Mouse (Mus musculus): ENCODE measurements around the gene Cybrd1. TPM values are rescaled to one million over a fixed set of nuclear protein-coding genes. Genes with fewer than 3 reads are reported as not detected.

The Cybrd1 gene
- polyA plus RNA-seq, 1 experiment: not detected

DNA sequence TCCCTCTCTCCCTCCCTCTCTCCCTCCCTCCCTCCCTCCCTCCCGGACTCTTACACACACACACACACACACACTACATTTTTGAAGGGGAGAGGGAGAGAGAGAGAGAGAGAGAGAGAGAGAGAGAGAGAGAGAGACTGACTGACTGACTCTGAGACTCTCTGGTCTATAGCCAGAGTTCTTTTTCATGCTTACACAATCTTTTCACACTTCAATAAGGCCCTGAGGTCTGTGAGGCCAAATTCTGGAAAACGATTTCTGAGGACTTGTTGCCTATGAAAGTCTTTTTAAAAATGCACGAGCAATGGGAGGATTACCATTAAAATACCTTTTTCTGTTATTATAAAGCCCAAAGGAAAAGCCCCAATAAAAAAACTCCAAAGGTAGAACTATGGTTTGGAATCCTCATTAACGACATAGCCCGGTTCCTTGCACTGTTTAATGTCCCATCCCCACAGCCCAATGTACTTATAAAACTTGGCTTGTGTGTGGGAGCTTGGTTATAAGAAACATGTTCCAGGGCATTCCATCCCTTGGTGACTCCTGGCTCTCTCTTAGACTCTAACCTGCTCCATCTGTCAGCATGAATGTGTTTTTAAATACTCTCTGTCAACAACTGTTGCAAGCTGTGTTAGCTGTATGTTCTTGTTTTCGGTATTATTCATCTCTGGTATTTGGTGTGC lies 4.1 kb upstream of the Cybrd1 start:
- no peaks in the 10 kb centered on the region for H3K27me3 ChIP-seq (ENCODE audit: control insufficient read depth, insufficient read depth, insufficient read length)
- H3K36me3 ChIP-seq (ENCODE audit: control insufficient read depth, insufficient read depth): no peaks in the 10 kb centered on the region
- H3K79me2 ChIP-seq (ENCODE audit: control insufficient read depth, insufficient read depth): no peaks in the 10 kb centered on the region
- no peak overlapping the region for H3ac ChIP-seq (ENCODE audit: control insufficient read depth, insufficient read length, low read depth)
- H3K79me3 ChIP-seq (ENCODE audit: low read depth): no peaks in the 10 kb centered on the region
- TF ChIP-seq USF1 (IDR thresholded peaks at IDR 0.05; ENCODE audit: low read depth): no peak
- no peak for TF ChIP-seq MYOG (IDR thresholded peaks at IDR 0.05; ENCODE audit: control insufficient read depth, extremely low read depth, insufficient read length)
- TF ChIP-seq MYOD1 (IDR thresholded peaks at IDR 0.05; ENCODE audit: control insufficient read depth, insufficient read length, low read depth): no peak
- no peak for TF ChIP-seq FOSL1 (IDR thresholded peaks at IDR 0.05; ENCODE audit: insufficient read depth, low read length, poor library complexity, severe bottlenecking)
- no peak for TF ChIP-seq CTCF (IDR thresholded peaks at IDR 0.05; ENCODE audit: control insufficient read depth, insufficient read depth, insufficient read length)
- no peak for TF ChIP-seq CEBPB (IDR thresholded peaks at IDR 0.05; ENCODE audit: low read depth)
- no peak for TF ChIP-seq MAX (IDR thresholded peaks at IDR 0.05)
- H3K4me3 ChIP-seq (ENCODE audit: insufficient read depth, poor library complexity, severe bottlenecking): no peak overlapping the region

DNA sequence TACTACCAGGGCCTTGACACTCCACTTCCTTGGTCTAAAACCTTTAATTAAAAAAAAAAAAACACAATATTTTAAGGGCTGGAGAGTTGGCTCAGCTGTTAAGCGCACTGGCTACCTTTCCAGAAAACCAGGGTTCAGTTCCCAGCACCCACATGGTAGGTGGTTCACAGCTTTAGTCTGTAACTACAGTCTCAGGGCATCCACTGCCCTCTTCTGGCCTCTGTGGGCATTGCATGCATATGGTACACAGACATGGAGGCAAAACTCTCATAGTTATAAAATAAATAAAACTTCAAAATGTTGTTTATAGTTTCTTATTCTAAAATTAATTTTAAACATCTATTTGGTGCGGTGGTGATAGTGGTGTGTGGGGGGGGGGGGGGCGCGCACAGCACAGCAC lies 1.6 kb upstream of the Cybrd1 start:
- no peaks in the 10 kb centered on the region for H3K36me3 ChIP-seq (ENCODE audit: control insufficient read depth, insufficient read depth)
- H3K4me3 ChIP-seq (ENCODE audit: insufficient read depth, poor library complexity, severe bottlenecking): no peak overlapping the region
- H3ac ChIP-seq (ENCODE audit: control insufficient read depth, insufficient read length, low read depth): no peak overlapping the region
- no peaks in the 10 kb centered on the region for H3K79me3 ChIP-seq (ENCODE audit: low read depth)
- no peaks in the 10 kb centered on the region for H3K27me3 ChIP-seq (ENCODE audit: control insufficient read depth, insufficient read depth, insufficient read length)
- no peak for TF ChIP-seq MYOD1 (IDR thresholded peaks at IDR 0.05; ENCODE audit: control insufficient read depth, insufficient read length, low read depth)
- TF ChIP-seq USF1 (IDR thresholded peaks at IDR 0.05; ENCODE audit: low read depth): no peak
- TF ChIP-seq CEBPB (IDR thresholded peaks at IDR 0.05; ENCODE audit: low read depth): no peak
- no peak for TF ChIP-seq MAX (IDR thresholded peaks at IDR 0.05)
- no peak for TF ChIP-seq CTCF (IDR thresholded peaks at IDR 0.05; ENCODE audit: control insufficient read depth, insufficient read depth, insufficient read length)
- TF ChIP-seq MYOG (IDR thresholded peaks at IDR 0.05; ENCODE audit: control insufficient read depth, extremely low read depth, insufficient read length): no peak
- no peak for TF ChIP-seq FOSL1 (IDR thresholded peaks at IDR 0.05; ENCODE audit: insufficient read depth, low read length, poor library complexity, severe bottlenecking)
- H3K79me2 ChIP-seq (ENCODE audit: control insufficient read depth, insufficient read depth): no peaks in the 10 kb centered on the region

DNA sequence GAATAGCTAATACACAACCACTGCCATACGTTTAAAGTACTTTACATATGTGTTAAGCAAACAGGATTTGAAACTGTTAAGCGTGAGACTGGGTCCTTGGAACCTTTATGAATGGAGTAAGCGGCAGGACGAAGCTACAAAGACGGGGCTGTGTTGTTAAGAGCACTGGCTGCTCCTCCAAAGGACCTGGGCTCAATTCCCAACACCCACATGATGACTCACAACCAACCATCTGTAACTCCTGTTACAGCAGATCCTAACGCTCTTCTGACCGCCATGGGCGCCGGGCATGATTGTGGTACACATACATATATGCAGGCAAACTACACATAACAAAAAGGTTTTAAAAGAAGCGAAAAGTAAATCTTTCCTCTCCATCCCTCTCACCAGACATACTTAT lies 3.1 kb downstream of the Cybrd1 start:
- no peak overlapping the region for H3K4me3 ChIP-seq (ENCODE audit: insufficient read depth, poor library complexity, severe bottlenecking)
- no peak overlapping the region for H3ac ChIP-seq (ENCODE audit: control insufficient read depth, insufficient read length, low read depth)
- H3K36me3 ChIP-seq (ENCODE audit: control insufficient read depth, insufficient read depth): no peaks in the 10 kb centered on the region
- TF ChIP-seq CTCF (IDR thresholded peaks at IDR 0.05; ENCODE audit: control insufficient read depth, insufficient read depth, insufficient read length): no peak
- TF ChIP-seq MAX (IDR thresholded peaks at IDR 0.05): no peak
- TF ChIP-seq MYOD1 (IDR thresholded peaks at IDR 0.05; ENCODE audit: control insufficient read depth, insufficient read length, low read depth): no peak
- no peak for TF ChIP-seq USF1 (IDR thresholded peaks at IDR 0.05; ENCODE audit: low read depth)
- TF ChIP-seq CEBPB (IDR thresholded peaks at IDR 0.05; ENCODE audit: low read depth): no peak
- no peak for TF ChIP-seq MYOG (IDR thresholded peaks at IDR 0.05; ENCODE audit: control insufficient read depth, extremely low read depth, insufficient read length)
- no peak for TF ChIP-seq FOSL1 (IDR thresholded peaks at IDR 0.05; ENCODE audit: insufficient read depth, low read length, poor library complexity, severe bottlenecking)
- no peaks in the 10 kb centered on the region for H3K27me3 ChIP-seq (ENCODE audit: control insufficient read depth, insufficient read depth, insufficient read length)
- H3K79me3 ChIP-seq (ENCODE audit: low read depth): no peaks in the 10 kb centered on the region
- H3K79me2 ChIP-seq (ENCODE audit: control insufficient read depth, insufficient read depth): no peaks in the 10 kb centered on the region

DNA sequence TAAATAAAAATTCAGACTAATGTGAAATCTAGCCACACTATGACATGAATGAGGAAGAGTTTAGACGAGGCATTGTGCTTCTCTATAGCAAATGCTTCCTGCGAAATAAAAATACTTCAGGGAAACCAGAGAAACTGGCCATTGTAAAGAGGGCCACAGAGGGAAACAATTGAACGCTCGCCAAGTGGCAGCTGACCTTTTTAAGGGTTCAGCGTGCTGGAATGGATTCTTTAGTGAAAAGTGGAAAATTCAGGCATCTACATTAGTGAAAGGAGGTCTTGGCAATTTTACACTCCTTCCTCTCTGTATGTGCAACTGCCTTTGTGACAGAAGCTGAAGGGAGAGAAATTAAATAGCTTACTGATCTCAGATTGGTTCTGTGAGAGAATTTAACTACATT lies 3.7 kb downstream of the Cybrd1 start:
- H3K4me3 ChIP-seq (ENCODE audit: insufficient read depth, poor library complexity, severe bottlenecking): no peak overlapping the region
- H3K79me2 ChIP-seq (ENCODE audit: control insufficient read depth, insufficient read depth): no peaks in the 10 kb centered on the region
- no peaks in the 10 kb centered on the region for H3K36me3 ChIP-seq (ENCODE audit: control insufficient read depth, insufficient read depth)
- no peak for TF ChIP-seq FOSL1 (IDR thresholded peaks at IDR 0.05; ENCODE audit: insufficient read depth, low read length, poor library complexity, severe bottlenecking)
- TF ChIP-seq MYOG (IDR thresholded peaks at IDR 0.05; ENCODE audit: control insufficient read depth, extremely low read depth, insufficient read length): no peak
- TF ChIP-seq USF1 (IDR thresholded peaks at IDR 0.05; ENCODE audit: low read depth): no peak
- TF ChIP-seq CTCF (IDR thresholded peaks at IDR 0.05; ENCODE audit: control insufficient read depth, insufficient read depth, insufficient read length): no peak
- no peak for TF ChIP-seq CEBPB (IDR thresholded peaks at IDR 0.05; ENCODE audit: low read depth)
- TF ChIP-seq MAX (IDR thresholded peaks at IDR 0.05): no peak
- no peak for TF ChIP-seq MYOD1 (IDR thresholded peaks at IDR 0.05; ENCODE audit: control insufficient read depth, insufficient read length, low read depth)
- H3K79me3 ChIP-seq (ENCODE audit: low read depth): no peaks in the 10 kb centered on the region
- H3ac ChIP-seq (ENCODE audit: control insufficient read depth, insufficient read length, low read depth): no peak overlapping the region
- H3K27me3 ChIP-seq (ENCODE audit: control insufficient read depth, insufficient read depth, insufficient read length): no peaks in the 10 kb centered on the region

DNA sequence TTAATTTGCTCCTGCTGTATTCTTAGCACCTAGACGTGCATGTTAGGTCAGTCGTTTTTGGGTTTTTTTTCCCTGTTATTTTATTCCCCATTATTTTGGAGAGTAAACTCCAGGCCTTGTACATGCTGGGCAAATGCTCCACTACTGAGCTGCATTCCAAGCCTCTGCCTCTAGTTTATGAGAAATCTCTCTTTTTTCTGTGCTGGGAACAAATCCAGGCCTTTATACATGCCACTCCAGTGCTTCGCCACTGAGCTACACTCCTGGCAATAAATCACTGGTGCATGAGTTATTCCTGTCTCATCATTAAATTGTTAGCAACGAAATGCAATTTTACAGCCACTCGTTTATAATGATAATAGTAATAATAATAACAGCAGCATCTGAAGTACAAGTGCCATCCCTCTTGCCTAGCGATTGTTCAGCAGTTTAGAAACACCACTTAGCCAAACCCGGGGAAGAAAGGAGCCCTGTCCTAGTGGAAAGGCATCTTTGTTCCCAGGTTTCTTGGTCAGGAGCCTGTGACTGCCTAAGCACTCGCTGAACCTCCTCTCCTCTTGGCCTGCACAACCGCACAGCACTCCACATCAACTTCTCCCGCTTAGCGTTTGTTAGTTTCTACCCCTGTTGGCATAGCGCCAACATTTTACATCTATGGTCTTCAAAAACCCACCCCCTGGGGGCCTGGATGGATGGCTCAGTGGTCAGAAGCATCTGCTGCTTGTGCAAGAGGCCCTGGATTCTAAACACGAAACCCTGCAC lies 4.7 kb downstream of the Cybrd1 start:
- H3K79me2 ChIP-seq (ENCODE audit: control insufficient read depth, insufficient read depth): no peaks in the 10 kb centered on the region
- H3K4me3 ChIP-seq (ENCODE audit: insufficient read depth, poor library complexity, severe bottlenecking): no peak overlapping the region
- H3K27me3 ChIP-seq (ENCODE audit: control insufficient read depth, insufficient read depth, insufficient read length): no peaks in the 10 kb centered on the region
- H3K79me3 ChIP-seq (ENCODE audit: low read depth): no peaks in the 10 kb centered on the region
- TF ChIP-seq FOSL1 (IDR thresholded peaks at IDR 0.05; ENCODE audit: insufficient read depth, low read length, poor library complexity, severe bottlenecking) (no peak), CEBPB (IDR thresholded peaks at IDR 0.05; ENCODE audit: low read depth) (no peak), MAX (IDR thresholded peaks at IDR 0.05) (no peak), MYOD1 (IDR thresholded peaks at IDR 0.05; ENCODE audit: control insufficient read depth, insufficient read length, low read depth) (no peak), MYOG (IDR thresholded peaks at IDR 0.05; ENCODE audit: control insufficient read depth, extremely low read depth, insufficient read length) (no peak), CTCF (IDR thresholded peaks at IDR 0.05; ENCODE audit: control insufficient read depth, insufficient read depth, insufficient read length) (no peak), USF1 (IDR thresholded peaks at IDR 0.05; ENCODE audit: low read depth) (no peak)
- H3ac ChIP-seq (ENCODE audit: control insufficient read depth, insufficient read length, low read depth): no peak overlapping the region
- H3K36me3 ChIP-seq (ENCODE audit: control insufficient read depth, insufficient read depth): no peaks in the 10 kb centered on the region
